9 mouse cellular contexts compared by ENCODE assay signal in the genomic region with DNA sequence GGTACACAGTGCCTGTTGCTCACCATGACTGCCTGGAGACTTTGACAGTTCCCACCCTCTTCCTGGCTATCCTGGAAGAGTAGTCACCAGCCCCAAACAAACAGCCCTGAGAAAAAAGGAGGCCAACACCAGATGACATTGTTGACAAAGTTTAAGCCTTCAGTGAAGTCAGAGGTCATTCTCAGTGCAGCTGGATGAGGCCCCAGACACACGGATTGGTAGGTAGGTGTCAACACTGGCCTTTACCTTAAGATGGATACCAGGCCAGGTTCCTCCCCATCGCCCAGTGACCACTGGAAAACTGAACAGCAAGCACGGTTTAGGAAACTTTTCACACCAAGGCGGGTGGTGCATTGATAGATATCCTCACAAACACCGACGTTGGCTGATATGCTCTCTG. TPM values are rescaled to one million over a fixed set of nuclear protein-coding genes. Genes with fewer than 3 reads are reported as not detected.
DNase-seq lines count a peak whose midpoint lies in the region; ATAC-seq and TF ChIP-seq lines count a peak whose summit lies in the region.
"Had no signal": no experiment of that assay in that cellular context is flagged by ENCODE, and none has a peak within 500 bp of the region (broad histone marks: within the 10 kb centered on the region; RNA-seq: fewer than 3 reads in every experiment).

No protein-coding gene starts in this region.

- 0 out of 2 replicates have a peak, but pooled peaks have one; percentile 23 for TF ChIP-seq POLR2A in embryonic fibroblast, embryonic 13.5 days (IDR thresholded peaks at IDR 0.05; ENCODE audit: low read depth, low read length)

- H3K4me2 ChIP-seq in lung, embryonic 14.5 days: peak overlapping the region; percentile 70
- peak overlapping the region; percentile 68 for H3K4me2 ChIP-seq in intestine, postnatal 0 days (replicated peaks; ENCODE audit: low read depth)
- H3K4me2 ChIP-seq in neural tube, embryonic 14.5 days (ENCODE audit: low read depth, low read length): peak overlapping the region; percentile 89

- no peaks in the 10 kb centered on the region for H3K36me3 ChIP-seq in lung, embryonic 14.5 days (ENCODE audit: insufficient read depth)
- no peaks in the 10 kb centered on the region for H3K36me3 ChIP-seq in intestine, postnatal 0 days (ENCODE audit: control insufficient read depth, insufficient read depth)
- H3K36me3 ChIP-seq in neural tube, embryonic 14.5 days (ENCODE audit: control insufficient read depth, insufficient read depth, low read length): no peaks in the 10 kb centered on the region

- no peak for DNase-seq in lung, embryonic 14.5 days
- DNase-seq in lung, postnatal 36 days: no peak
- DNase-seq in embryo, embryonic 10 days (ENCODE audit: low spot score): no peak
- DNase-seq in layer of hippocampus, postnatal 36 days: no peak
- DNase-seq in thymus, adult 18-20 months: no peak

- no peaks in the 10 kb centered on the region for H3K9me3 ChIP-seq in lung, embryonic 14.5 days (ENCODE audit: low read depth, low read length)
- H3K9me3 ChIP-seq in intestine, postnatal 0 days (ENCODE audit: control insufficient read depth): no peaks in the 10 kb centered on the region
- H3K9me3 ChIP-seq in neural tube, embryonic 14.5 days (ENCODE audit: control insufficient read depth, low read length): no peaks in the 10 kb centered on the region

- no peak for TF ChIP-seq CTCF in lung, embryonic 14.5 days (IDR thresholded peaks at IDR 0.05; ENCODE audit: low read depth)
- no peak for TF ChIP-seq CTCF in embryonic fibroblast, embryonic 13.5 days (IDR thresholded peaks at IDR 0.05; ENCODE audit: borderline replicate concordance, insufficient read depth, low read length)
- TF ChIP-seq CTCF in intestine, postnatal 0 days (IDR thresholded peaks at IDR 0.05; ENCODE audit: low read depth): no peak

- H3K27me3 ChIP-seq in lung, embryonic 14.5 days (ENCODE audit: insufficient read depth, low read length): no peaks in the 10 kb centered on the region
- H3K27me3 ChIP-seq in intestine, postnatal 0 days (replicated peaks; ENCODE audit: control insufficient read depth, insufficient read depth, low read length): no peaks in the 10 kb centered on the region
- no peaks in the 10 kb centered on the region for H3K27me3 ChIP-seq in neural tube, embryonic 14.5 days (ENCODE audit: control insufficient read depth, insufficient read depth, low read length)

- H3K4me1 ChIP-seq in lung, embryonic 14.5 days (ENCODE audit: insufficient read depth): peaks cover 34% of the 10 kb centered on the region
- peaks cover 28% of the 10 kb centered on the region for H3K4me1 ChIP-seq in embryonic fibroblast, embryonic 13.5 days (ENCODE audit: control insufficient read depth, insufficient read depth, low read length)
- peaks cover 25% of the 10 kb centered on the region for H3K4me1 ChIP-seq in intestine, postnatal 0 days (replicated peaks; ENCODE audit: control insufficient read depth, insufficient read depth, low read length)
- H3K4me1 ChIP-seq in neural tube, embryonic 14.5 days (ENCODE audit: control insufficient read depth, insufficient read depth, low read length): peaks cover 24% of the 10 kb centered on the region; the same call in 1 of the 2 replicates

- peak overlapping the region; percentile 90 for H3K27ac ChIP-seq in lung, embryonic 14.5 days (ENCODE audit: low read depth)
- peak overlapping the region; percentile 43 for H3K27ac ChIP-seq in embryonic fibroblast, embryonic 13.5 days (ENCODE audit: insufficient read depth, low read length)
- peak overlapping the region; percentile 77 for H3K27ac ChIP-seq in intestine, postnatal 0 days (ENCODE audit: low read depth, low read length)
- H3K27ac ChIP-seq in neural tube, embryonic 14.5 days (ENCODE audit: low read depth, low read length): peak overlapping the region; percentile 80

- WGBS in lung, embryonic 14.5 days: 13% methylated on average over 6 of the region's 6 CpGs
- WGBS in intestine, postnatal 0 days: 27% methylated on average over 6 of the region's 6 CpGs
- 39% methylated on average over 6 of the region's 6 CpGs for WGBS in neural tube, embryonic 14.5 days

- ATAC-seq in lung, embryonic 14.5 days (ENCODE audit: insufficient read depth): 0 out of 2 replicates have a peak, but pooled peaks have one; percentile 0
- ATAC-seq in intestine, postnatal 0 days: no peak
- no peak for ATAC-seq in neural tube, embryonic 14.5 days (ENCODE audit: low read depth)

- H3K9ac ChIP-seq in lung, embryonic 14.5 days: peak overlapping the region; percentile 53
- peak overlapping the region; percentile 40 for H3K9ac ChIP-seq in intestine, postnatal 0 days (ENCODE audit: low read depth, low read length)
- peak overlapping the region; percentile 74 for H3K9ac ChIP-seq in neural tube, embryonic 14.5 days (replicated peaks; ENCODE audit: low read depth, low read length)

- H3K4me3 ChIP-seq in lung, embryonic 14.5 days (ENCODE audit: low read depth, low read length): peak overlapping the region; percentile 40
- H3K4me3 ChIP-seq in embryonic fibroblast, embryonic 13.5 days (ENCODE audit: insufficient read depth, low read length): no peak overlapping the region
- no peak overlapping the region for H3K4me3 ChIP-seq in intestine, postnatal 0 days (ENCODE audit: low read depth, low read length)
- peak overlapping the region; percentile 41; the same call in 1 of the 2 replicates for H3K4me3 ChIP-seq in neural tube, embryonic 14.5 days (ENCODE audit: low read depth, low read length)

RNA-seq across cellular contexts. Expression of gene Btg2, which starts 13.4 kb away (rescaled TPM):
- polyA plus RNA-seq in lung, embryonic 14.5 days (2014; fragmentation: Nextera tagmentation; extraction: Ambion mirVana): 77.2 and 81.0 TPM in 2 replicates
- polyA plus RNA-seq in embryonic fibroblast, embryonic 13.5 days (2011; ENCODE audit: insufficient read length, low read depth, missing spikeins): 96.4 and 125 TPM in 2 replicates
- 30.0 and 32.6 TPM in 2 replicates for polyA plus RNA-seq in intestine, postnatal 0 days (2015; fragmentation: Nextera tagmentation; extraction: Ambion mirVana)
- polyA plus RNA-seq in neural tube, embryonic 14.5 days (2014; fragmentation: Nextera tagmentation; extraction: Ambion mirVana): 22.4 and 26.9 TPM in 2 replicates
- 10 to 100 TPM; 18.7 to 18.9 TPM for total RNA-seq in layer of hippocampus, postnatal 36 days (2021)

RNA-seq across cellular contexts. Expression of gene Chit1, which starts 18.7 kb away (rescaled TPM):
- polyA plus RNA-seq in lung, embryonic 14.5 days (2014; fragmentation: Nextera tagmentation; extraction: Ambion mirVana): not detected in 2 replicates
- not detected in 2 replicates for polyA plus RNA-seq in embryonic fibroblast, embryonic 13.5 days (2011; ENCODE audit: insufficient read length, low read depth, missing spikeins)
- polyA plus RNA-seq in intestine, postnatal 0 days (2015; fragmentation: Nextera tagmentation; extraction: Ambion mirVana): 0.25 TPM in 1 of 2 replicates, not detected in the other
- polyA plus RNA-seq in neural tube, embryonic 14.5 days (2014; fragmentation: Nextera tagmentation; extraction: Ambion mirVana): 0.52 and 1.4 TPM in 2 replicates
- total RNA-seq in layer of hippocampus, postnatal 36 days (2021): not detected

RNA-seq across cellular contexts. Expression of gene Fmod, which starts 55.3 kb away (rescaled TPM):
- polyA plus RNA-seq in lung, embryonic 14.5 days (2014; fragmentation: Nextera tagmentation; extraction: Ambion mirVana): 173 and 174 TPM in 2 replicates
- polyA plus RNA-seq in embryonic fibroblast, embryonic 13.5 days (2011; ENCODE audit: insufficient read length, low read depth, missing spikeins): 35.4 and 74.2 TPM in 2 replicates
- polyA plus RNA-seq in intestine, postnatal 0 days (2015; fragmentation: Nextera tagmentation; extraction: Ambion mirVana): 2.2 and 2.4 TPM in 2 replicates
- 0.23 and 13.8 TPM in 2 replicates for polyA plus RNA-seq in neural tube, embryonic 14.5 days (2014; fragmentation: Nextera tagmentation; extraction: Ambion mirVana)
- total RNA-seq in layer of hippocampus, postnatal 36 days (2021): 1 to 10 TPM; 4.0 to 7.8 TPM
- total RNA-seq: granulocyte monocyte progenitor cell, adult 5-6 weeks had no signal

Comparison
In these comparisons a context has a peak if more than half of its experiments do, and no peak if none do; other contexts are left out.
1. H3K4me3 ChIP-seq: peak in lung, embryonic 14.5 days (single experiment) and neural tube, embryonic 14.5 days (single experiment); none in embryonic fibroblast, embryonic 13.5 days (single experiment) and intestine, postnatal 0 days (single experiment).
2. Peak in every context shown above with its lines, with median percentiles within 50 percentile points of each other: H3K27ac ChIP-seq, H3K4me2 ChIP-seq and H3K9ac ChIP-seq.